Mouse (Mus musculus) embryo, embryonic 10 days (tissue): ENCODE results near the gene Mfap5.
"Not testable (repeated sequence)": the region's sequence is repeated elsewhere in the genome, so short reads cannot be mapped to it uniquely, and the experiment has no call there.

Source experiments
- DNase-seq: peaks from one replicate; pipeline ENCODE4 v3.0.0-alpha.2; 2015; ENCODE audit warnings: low spot score

The Mfap5 gene

DNA sequence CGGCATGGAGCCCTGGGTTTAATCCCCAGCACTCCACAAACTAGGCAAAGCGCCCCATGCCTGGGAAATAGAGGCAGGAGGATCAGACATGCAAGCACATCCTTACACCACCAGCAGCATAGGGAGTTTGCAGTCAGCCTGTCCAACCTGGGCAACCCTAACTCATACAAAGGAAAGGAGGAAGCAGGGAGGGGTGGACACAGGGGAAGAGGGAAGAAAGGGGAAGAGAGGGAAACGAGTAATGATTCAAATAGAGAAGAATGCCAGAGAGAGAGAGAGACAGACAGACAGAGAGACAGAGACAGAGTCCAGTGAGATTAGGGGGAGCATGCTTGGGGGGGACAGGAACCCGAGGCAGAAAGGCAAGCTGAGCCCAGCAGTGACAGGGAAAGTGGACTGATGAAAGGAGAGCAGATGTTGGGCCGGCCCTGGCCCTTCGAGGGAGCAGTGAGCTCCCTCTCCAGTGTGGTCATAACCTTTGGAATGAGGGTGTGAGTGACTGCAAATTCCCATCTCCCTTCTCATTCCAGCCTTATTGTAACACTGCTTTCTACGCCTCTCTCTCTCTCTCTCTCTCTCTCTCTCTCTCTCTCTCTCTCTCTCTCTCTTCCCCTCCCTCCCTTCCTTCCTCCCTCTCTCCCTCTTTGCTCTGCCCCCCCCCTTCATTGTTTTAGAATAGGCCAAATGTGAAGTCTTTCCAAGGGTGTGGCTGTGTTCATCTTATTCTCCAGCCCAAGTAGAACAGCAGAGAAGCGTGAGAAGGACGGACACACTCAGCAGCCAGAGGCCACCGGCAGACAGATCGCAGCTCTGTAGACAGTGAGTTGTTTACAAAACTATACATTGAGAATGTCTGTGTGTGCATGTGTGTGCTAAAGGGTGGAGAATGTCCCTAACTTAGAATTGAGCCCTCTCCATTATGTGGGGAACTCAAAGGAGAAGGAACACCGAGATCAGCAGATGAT, 7.6 kb downstream of the Mfap5 start:
- no peak for DNase-seq

DNA sequence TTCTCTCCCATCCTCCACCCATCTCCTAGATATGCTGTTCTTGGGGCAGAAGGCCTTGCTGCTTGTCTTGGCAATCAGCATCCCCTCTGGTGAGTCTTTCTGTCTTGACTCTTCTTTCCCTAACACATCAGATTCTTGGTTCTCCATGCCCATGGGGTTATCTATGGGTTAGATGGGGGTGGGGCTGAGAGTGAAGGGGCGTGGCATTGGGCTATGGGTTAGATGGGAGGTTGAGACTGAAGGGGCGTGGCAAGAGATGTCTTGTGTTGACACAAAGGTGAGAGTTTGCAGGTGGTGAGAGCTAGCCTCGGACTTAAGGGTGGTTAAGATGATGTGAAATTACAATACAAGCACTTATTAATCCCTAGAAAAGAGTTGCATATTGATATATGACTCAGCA, 8.7 kb downstream of the Mfap5 start:
- no peak for DNase-seq

DNA sequence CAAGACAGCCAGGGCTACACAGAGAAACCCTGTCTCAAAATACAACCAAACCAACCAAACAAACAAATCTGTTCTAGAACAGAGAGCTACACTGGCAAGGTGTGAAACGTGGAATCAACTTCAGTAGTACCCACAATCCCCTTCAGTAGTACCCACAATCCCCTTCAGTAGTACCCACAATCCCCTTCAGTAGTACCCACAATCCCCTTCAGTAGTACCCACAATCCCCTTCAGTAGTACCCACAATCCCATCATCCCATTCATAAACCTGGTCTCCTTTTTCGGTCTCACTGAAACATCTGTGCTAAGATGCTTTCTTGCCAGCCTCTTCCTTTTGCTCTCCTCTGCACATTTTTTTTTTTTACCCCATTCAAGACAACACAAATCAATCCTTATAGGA, 10.1 kb downstream of the Mfap5 start:
- not testable (repeated sequence) for DNase-seq

DNA sequence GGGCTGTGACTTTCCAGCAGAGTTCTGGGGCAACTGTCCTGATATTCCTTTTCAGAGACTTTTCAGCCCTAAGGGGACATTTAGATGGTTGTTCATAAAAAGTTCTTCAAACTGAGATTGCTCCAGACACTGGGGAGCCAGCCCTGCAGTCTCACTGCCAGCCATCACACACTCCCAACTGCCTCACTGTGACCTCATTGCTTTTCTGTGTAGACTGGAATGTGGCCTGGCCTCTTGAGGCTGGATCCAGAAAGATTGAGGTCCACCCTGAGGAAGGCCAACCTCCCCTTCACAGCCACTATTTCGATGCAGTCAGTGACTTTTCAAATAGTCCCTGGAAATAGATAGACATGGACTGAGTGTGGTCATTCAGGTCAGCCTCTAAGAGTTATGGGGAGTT, 12.0 kb downstream of the Mfap5 start:
- DNase-seq, result no peak

DNA sequence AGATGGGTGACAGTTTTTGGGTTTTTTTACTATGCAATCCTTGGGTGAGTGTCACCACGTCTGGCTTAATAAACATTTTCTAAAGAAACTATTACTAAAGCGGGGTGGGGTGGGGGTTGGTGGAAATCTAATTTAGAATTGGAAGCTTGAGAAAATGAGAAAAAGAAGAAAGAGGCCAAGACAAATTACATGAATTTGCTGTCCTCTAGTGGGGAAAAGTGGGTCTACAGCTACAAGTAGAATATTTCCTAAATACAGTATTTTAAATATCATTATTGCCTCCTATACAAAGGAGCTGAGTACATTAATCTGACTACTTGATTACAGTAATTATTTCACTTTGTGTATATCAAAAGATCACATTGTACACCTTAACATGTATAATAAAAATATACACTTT, 13.7 kb downstream of the Mfap5 start:
- DNase-seq, result peak; percentile 37

DNA sequence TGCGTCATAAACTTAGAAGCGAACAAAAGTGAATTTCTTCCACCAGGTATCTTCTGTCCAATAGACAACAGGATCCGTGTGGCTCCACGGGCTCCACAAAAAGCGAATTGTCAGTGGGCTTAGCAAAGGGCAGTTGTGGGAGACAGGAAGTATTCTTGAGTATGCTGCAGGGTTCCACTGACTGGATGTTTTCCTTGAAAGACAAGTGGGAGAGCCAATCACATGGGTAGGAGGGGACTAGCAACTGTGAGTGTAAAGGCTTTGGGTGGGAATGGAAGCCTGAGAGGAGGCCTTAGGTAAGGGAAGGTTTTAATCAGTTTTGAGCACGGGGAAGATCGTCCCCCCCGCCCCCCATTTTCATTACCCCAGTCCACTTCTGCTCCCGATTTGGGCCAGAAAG, 16.9 kb downstream of the Mfap5 start:
- peak; percentile 54 for DNase-seq

DNA sequence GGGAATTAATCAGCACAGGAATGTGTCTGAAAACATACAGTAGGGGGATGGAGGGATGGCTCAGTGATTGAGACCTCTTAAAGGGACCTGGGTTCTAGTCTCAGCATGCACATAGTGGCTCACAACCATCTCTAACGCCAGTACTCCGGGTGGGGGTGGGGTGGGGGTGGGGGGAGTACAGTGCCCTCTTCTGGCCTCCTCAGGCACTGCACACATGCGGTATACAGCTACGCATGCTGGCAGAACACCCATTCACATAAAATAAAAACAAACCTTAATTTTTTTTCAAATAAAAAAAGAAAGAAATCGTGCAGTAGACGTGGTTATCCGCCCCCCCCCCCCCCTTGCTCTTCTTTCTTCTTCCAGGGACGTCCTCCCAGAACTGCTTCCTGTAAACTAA, 17.6 kb downstream of the Mfap5 start:
- DNase-seq, result no peak

DNA sequence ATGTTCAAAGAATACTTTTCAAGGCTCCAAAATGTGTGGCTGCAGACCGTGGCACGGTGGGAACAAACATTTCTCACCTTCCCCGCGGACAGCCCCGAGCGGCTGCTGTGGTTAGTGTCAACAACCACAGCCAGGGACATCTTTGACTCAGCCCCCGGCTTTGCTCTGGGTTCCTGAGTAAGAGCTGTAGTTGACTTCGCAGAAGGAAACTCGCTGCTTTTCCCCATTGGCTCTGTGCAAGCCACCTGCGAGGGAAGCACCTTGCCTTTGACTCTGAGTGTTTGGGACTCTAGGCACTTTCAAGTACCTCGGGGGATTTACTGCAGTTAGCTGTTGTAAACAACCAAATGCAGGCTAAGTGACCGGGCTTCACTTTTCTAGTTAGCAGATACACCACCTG, 22.0 kb downstream of the Mfap5 start:
- no peak for DNase-seq

DNA sequence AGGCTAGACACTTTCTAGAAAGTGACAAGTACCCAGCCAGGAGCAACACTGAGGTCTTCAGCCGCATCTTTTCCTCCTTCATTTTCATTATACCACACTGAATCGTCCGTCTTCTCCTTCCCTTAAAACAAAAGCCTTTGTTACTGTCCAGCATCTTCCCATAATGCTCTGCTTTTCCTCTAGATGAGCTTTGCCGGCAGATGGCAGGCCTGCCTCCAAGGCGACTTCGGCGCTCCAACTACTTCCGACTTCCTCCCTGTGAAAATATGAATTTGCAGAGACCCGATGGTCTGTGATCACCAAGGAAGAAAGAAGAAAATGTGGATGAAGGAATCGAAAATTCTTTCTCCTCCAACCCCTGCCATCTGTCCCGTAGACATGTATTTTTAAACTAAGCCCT, 22.5 kb downstream of the Mfap5 start:
- DNase-seq, result no peak

DNA sequence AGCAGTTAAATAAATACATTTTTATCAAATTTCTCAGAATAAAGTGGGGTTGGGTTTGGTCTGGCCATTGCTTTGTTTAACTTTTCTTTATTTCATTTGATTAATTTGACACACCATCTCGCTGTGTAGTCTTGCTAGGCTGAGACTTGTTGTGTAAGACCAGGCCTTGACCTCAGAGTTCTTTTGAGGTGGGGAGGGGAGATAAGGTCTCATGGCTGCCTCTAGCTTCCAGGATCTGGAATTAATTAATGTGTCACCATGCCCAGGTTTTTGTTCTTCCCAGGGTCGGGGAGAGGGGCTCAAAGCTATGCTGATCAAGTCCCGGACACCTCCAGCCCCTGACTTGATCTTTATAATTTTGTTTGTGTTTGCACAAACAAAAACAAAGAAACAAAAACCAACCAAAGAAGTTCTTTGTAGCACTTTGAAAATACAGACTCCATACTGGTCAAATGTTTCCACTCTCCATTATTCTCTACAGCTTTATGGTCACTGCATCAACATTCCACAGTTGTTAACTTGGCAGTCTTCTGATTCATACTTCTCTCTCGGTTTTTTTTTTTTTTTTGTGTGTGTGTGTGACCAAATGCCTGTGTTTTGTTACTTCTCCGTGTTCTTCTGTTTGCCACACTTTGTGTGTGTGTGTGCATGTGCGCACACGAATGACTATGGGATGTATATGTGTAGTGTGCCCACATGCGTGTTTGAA, 26.0 kb downstream of the Mfap5 start:
- DNase-seq, result peak; percentile 49

DNA sequence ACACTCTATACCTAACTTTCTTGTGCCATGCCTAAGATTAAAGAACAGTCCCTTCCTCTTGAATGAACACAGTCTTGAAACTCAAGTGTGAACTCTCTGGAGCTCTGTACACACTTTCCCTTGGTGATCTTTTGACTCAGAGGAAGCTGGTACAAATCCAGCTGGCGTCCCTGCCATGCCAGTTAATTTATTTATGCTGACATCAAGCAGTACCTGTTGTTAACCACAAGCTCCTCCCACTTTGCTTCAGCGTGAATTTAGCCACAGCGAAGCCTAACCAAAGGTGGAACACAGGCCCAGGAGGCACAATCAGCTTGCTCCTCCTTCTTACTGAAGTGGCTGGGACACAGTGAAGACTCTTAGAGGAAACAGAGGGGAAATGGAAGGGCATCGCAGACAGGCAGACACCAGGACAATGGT, 27.2 kb downstream of the Mfap5 start:
- peak; percentile 31 for DNase-seq

DNA sequence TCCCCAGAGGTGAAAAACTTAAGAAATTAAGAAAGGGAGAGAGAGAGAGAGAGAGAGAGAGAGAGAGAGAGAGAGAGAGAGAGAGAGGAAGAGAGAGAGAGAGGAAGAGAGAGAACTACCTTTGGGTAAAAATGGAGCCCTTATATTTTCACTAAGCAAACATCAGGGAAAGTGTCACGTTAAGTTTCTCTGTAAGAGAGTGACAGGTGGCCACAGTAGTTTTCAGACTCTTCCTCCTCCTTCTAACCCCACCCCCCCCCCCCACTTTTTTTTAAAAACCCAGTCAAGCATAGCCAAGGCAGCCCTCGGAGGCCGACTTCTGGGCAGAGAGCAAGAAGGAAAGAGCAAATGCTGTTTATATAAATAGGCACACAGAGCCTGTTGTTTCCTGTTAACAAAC, 28.4 kb downstream of the Mfap5 start:
- DNase-seq, result no peak

DNA sequence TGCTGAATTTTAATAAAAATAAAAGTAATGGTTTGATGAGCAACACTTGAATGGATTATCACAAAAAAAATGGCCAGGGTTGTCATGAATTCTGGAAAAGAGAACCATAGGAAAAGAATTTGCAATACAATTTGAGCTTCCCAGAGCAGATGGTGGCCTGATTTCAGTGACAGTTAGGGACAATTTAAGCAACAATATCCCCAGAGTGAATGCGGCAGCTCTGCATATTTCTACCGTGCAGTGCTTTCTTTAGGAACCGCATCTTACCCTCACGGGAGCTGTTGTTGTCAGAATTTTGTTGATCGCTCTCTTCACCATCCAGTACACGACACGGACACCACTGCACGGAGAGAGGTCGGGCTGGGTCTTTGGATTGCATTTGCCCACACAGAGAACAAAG, 33.9 kb downstream of the Mfap5 start:
- no peak for DNase-seq

DNA sequence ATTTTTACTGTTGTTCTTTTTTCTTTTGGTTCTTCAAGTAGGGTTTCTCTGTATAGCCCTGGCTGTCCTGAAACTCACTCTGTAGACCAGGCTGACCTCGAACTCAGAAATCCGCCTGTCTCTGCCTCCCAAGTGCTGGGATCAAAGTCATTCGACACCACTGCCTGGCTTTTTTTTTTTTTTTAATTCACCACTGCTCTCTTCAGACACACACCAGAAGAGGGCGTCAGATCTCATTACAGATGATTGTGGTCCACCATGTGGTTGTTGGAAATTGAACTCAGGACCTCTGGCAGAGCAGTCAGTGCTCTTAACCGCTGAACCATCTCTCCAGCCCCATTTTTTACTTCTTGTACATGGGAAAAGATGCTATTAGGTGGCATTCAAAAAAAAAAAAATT, 36.8 kb downstream of the Mfap5 start:
- DNase-seq, result not testable (repeated sequence)

DNA sequence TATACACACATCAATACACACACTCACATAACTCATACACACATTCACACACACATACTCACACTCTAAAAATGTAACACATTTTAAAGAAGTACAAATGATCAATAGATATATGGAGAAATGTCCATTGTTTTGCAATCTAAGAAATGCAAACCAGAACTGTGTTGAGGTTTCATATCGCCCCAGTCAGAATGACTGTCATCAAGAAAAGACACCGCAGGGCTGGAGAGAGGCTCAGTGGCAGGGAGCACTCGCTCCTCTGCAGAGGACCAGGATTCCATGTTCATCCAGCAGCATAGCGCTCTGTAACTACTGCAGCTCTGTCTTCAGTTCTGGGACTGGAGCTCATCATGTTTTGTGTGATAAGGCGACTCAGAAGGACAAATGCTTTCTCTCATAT, 37.9 kb downstream of the Mfap5 start:
- DNase-seq, result no peak

DNA sequence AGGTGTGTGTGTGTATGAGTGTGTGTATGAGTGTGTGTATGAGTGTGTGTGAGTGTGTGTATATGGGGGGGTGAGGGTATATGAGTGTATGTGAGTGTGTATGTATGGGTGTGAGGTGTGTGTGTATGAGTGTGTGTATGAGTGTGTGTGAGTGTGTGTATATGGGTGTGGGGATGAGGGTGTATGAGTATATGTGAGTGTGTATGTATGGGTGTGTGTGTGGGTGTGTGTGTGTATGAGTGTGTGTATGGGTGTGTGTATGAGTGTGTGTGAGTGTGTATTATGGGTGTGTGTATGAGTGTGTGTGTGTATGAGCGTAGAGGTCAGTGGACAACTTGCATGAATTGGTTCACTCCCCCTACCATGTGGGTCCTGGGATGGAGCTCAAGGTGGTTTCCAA, 39.0 kb downstream of the Mfap5 start:
- no peak for DNase-seq

DNA sequence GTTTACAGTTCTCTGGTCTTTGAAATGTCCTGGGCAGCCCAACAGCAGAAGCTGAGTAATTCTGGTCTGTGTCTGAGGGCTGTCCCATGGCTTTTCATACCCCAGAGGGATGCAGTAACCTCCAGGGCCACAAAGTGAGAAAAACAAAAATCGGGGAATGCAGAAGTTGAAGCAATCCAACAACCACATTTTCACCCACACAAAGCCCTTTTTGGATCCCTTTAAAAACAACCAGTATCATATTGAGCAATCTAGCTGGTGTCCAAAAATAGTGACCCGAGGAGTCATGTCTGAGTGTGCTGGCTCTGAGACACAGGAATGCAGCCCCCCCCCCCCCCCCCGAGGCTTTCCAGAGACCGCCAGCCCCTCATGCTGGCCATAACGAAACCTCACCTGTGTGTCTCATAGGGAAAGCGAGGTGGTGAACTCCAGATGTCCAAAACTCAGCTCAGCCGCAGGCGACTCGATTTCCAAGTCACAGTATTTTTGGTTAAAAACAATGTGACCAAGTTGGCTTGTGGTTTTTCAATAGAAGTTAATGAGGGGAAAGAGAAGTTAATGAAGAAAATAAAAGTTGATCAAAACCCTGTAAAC, 39.7 kb downstream of the Mfap5 start:
- DNase-seq, result no peak

DNA sequence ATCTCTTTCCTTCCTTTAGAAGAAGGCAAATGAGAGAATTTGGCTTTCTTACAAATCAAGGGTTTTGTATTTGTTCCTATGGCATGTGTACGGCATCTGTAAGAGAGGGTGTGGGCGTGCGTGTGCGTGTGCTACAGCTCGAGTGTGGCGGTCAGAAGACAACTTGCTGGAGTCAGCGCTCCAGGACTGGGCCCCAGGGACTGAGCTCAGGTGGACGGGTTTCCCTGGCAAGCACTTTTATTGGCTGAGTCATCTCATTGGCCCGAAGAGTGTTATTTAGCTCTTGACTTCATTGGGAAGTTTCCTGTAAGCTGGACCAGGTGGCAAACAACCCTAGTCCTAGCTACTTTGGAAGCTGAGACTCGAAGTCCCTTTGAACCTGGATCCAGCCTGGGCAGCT, 40.3 kb downstream of the Mfap5 start:
- DNase-seq, result no peak

DNA sequence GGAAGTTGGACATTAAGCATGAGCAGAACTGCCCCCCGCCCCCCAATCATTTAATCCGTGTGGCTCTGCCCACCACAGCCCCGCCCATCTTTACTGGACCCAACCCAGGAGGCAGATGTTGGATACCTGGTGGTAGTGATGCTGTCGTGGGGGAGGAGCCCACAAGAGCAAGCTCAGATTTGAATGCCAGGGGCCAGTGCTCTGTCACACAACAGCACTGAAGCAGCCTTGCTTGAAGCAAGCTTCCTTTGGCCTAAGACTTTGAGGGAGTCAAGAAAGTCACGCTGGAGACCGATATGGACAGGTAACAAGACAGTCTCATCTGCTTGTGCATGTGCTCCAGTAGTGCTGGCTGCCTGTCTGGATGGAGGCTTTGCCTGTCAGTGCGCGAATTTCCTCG, 48.0 kb downstream of the Mfap5 start, which contains the start of gene Aicda:
Aicda (plus strand) TSS at position 196 of the 400 bp plus-strand sequence.
- DNase-seq, result no peak

DNA sequence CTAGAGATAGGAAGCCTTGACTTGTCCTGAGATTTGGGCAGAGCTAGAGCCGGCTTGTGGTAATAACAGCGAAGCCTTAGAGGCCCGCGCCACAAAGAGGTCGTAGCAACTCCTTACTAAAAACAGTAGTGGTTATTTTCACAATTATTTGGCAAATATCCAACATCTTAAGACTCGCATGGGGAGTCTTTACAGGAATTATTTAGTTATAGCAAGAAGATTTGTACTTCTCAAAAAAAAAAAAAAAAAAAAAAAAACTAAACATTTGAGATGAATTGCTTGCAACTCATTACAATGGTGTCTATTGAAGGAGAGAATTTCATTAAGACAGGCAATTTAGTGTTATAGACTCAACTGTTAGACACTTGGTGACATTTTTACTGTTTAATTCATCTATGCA, 48.5 kb downstream of the Mfap5 start:
- DNase-seq, result no peak

DNA sequence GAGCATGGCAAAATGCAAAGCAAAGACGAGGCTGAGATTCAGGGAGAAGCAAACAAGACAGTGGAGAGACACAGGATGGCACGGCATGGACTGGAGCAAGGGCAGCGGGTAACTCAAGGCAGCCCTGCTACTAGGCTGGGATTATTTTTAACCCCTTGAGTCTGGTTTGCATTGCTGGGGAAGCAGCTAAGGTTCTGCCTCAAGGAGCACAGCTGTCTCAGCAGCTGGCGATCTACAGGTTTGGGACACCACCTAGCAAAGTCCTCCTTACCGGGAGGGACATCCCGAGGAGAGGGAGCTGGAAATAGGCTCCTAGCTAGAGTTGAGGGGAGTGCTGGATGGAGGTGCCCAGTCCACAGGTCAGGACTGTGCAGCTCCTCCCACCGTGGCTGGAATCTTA, 49.6 kb downstream of the Mfap5 start:
- DNase-seq, result no peak

DNA sequence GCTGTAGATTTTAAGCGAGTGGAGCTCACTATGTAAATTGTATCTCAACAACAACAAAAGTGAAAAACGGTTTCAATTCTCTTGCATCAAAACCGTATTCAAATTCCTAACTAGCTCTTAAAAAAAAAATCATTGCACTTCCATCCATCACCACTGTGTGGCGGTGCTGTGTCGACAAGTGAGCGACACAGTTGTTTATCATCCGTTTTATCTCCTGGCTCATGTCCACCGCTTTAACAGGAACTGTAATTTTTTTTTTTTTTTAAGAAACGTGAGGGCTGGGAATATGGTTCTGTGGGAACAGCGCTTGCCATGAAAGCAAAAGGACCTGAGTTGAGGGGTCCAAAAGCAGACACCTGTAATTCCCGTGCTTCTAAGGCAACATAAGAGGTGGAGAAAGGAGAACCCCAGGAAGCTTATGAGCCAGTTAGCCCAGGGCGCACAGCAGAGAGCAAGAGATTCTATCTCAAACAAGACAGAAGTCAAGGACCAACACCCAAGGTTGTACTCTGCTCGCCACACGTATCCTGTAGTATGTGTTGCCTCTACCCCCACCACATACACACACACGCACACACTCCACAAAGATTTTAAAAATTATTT, 51.4 kb downstream of the Mfap5 start:
- peak; percentile 72 for DNase-seq

DNA sequence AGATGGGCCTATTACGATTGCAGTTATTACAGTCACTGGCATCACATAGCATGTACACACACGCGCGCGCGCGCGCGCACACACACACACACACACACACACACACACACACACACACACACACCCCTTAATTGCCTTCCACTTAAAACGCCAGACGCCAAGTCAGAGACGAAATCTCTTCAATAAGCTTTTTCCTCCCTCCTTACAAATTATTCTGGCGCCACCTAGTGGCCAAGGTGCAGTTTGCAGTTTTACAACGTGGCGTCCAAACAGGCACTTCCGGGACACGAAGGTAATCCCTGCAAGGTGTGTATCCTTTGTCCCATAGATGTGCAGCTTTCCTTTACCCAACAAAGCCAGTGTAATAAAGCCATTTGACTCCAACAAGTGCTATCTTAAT, 54.8 kb downstream of the Mfap5 start:
- DNase-seq, result peak; percentile 84
